Mouse (Mus musculus): Measurements from ENCODE around the gene Tsga10ip. TPM values are rescaled to one million over a fixed set of nuclear protein-coding genes. Genes with fewer than 3 reads are reported as not detected.

Tsga10ip gene
- polyA plus RNA-seq, 1 experiment from 2014 or later, result not detected

GRCm38 (mm10) chr19:5424782-5425741 is 22.7 kb upstream of the Tsga10ip start, which contains the start of the genes Drap1 and AI837181:
Gene Drap1 (minus strand): TSS chr19:5424979.
Gene AI837181 (plus strand): TSS chr19:5425144.
- peak within 1 kb of the TSS; percentile 98 for H3K9ac ChIP-seq (replicated peaks; ENCODE audit: low read depth, low read length)
- WGBS, result under 1% methylated on average over 73 of the region's 87 CpGs
- H3K9me3 ChIP-seq (ENCODE audit: control insufficient read depth, low read length), result no peaks in the 10 kb centered on the region
- H3K4me3 ChIP-seq (replicated peaks; ENCODE audit: low read length), result peak within 1 kb of the TSS; percentile 78
- peak within 1 kb of the TSS; percentile 85 for H3K27ac ChIP-seq (ENCODE audit: low read length)
- H3K36me3 ChIP-seq (ENCODE audit: control insufficient read depth, insufficient read depth), result peaks cover 8% of the 10 kb centered on the region; the same call in 1 of the 2 replicates
- no peaks in the 10 kb centered on the region for H3K27me3 ChIP-seq (replicated peaks; ENCODE audit: control insufficient read depth, insufficient read depth, low read length)
- peak within 1 kb of the TSS; percentile 91 for H3K4me2 ChIP-seq (ENCODE audit: low read length)
- ATAC-seq, result peak; percentile 96
- peaks cover 37% of the 10 kb centered on the region for H3K4me1 ChIP-seq (replicated peaks; ENCODE audit: control insufficient read depth, insufficient read depth, low read length)

DNA sequence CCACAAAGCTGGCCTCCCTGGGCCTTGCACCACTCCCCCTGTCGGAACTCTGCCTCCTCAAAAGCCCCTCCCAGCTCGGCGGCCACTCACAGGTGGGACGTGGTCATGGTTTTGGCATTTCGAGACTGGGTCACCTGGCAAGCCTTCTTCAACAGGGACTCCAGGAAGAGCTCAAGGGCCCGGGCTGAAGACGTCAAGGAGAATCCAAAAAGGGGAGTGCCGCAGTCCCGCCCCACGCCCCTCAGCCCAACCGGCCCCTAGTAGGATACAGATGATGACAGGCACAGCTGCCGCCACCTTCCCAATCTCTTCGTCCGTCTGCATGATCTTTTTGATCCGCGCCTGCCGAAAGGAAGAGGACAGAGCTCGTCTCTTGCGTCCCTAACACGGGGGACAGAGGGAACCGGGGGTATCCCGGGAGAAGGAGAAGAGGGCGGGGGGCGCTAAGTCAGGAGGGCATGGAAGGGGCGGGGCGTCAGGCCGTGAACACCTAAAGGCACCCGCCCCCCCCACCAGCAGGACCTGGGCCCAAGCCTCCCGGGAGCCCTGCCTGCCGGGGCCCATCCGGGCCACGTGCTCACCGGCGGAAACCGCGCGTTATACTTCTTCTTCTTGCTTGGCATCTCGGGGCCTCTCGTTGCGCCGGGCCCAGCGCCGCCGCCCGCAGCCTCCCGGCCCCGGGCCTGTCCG is 21.9 kb upstream of the Tsga10ip start:
- H3K9ac ChIP-seq (replicated peaks; ENCODE audit: low read depth, low read length), result peak overlapping the region; percentile 92
- no peak; the same call in none of the 2 replicates for ATAC-seq
- H3K36me3 ChIP-seq (ENCODE audit: control insufficient read depth, insufficient read depth), result peaks cover 9% of the 10 kb centered on the region; the same call in 1 of the 2 replicates
- H3K9me3 ChIP-seq (ENCODE audit: control insufficient read depth, low read length), result no peaks in the 10 kb centered on the region
- H3K4me2 ChIP-seq (ENCODE audit: low read length), result peak overlapping the region; percentile 91
- H3K27me3 ChIP-seq (replicated peaks; ENCODE audit: control insufficient read depth, insufficient read depth, low read length), result no peaks in the 10 kb centered on the region
- under 1% methylated on average over 32 of the region's 48 CpGs for WGBS
- H3K4me1 ChIP-seq (replicated peaks; ENCODE audit: control insufficient read depth, insufficient read depth, low read length), result peaks cover 37% of the 10 kb centered on the region
- peak overlapping the region; percentile 78 for H3K4me3 ChIP-seq (replicated peaks; ENCODE audit: low read length)
- peak overlapping the region; percentile 80 for H3K27ac ChIP-seq (ENCODE audit: low read length)

GRCm38 (mm10) chr19:5423561-5423960 is 21.2 kb upstream of the Tsga10ip start:
- no peaks in the 10 kb centered on the region for H3K27me3 ChIP-seq (replicated peaks; ENCODE audit: control insufficient read depth, insufficient read depth, low read length)
- peaks cover 9% of the 10 kb centered on the region; the same call in 1 of the 2 replicates for H3K36me3 ChIP-seq (ENCODE audit: control insufficient read depth, insufficient read depth)
- H3K4me2 ChIP-seq (ENCODE audit: low read length), result peak overlapping the region; percentile 91
- peaks cover 37% of the 10 kb centered on the region for H3K4me1 ChIP-seq (replicated peaks; ENCODE audit: control insufficient read depth, insufficient read depth, low read length)
- H3K27ac ChIP-seq (ENCODE audit: low read length), result no peak overlapping the region
- no peak for ATAC-seq
- H3K4me3 ChIP-seq (replicated peaks; ENCODE audit: low read length), result peak overlapping the region; percentile 78
- H3K9ac ChIP-seq (replicated peaks; ENCODE audit: low read depth, low read length), result peak overlapping the region; percentile 92
- no peaks in the 10 kb centered on the region for H3K9me3 ChIP-seq (ENCODE audit: control insufficient read depth, low read length)
- WGBS, result 63% methylated on average over 12 of the region's 12 CpGs

- Histone ChIP-seq H3K9ac (replicated peaks; ENCODE audit: low read depth, low read length) (peak overlapping the region; percentile 92; the same call in 1 of the 2 replicates), H3K27ac (ENCODE audit: low read length) (no peak overlapping the region), H3K4me1 (replicated peaks; ENCODE audit: control insufficient read depth, insufficient read depth, low read length) (peaks cover 37% of the 10 kb centered on the region), H3K9me3 (ENCODE audit: control insufficient read depth, low read length) (no peaks in the 10 kb centered on the region), H3K36me3 (ENCODE audit: control insufficient read depth, insufficient read depth) (peaks cover 9% of the 10 kb centered on the region; the same call in 1 of the 2 replicates), H3K27me3 (replicated peaks; ENCODE audit: control insufficient read depth, insufficient read depth, low read length) (no peaks in the 10 kb centered on the region), H3K4me2 (ENCODE audit: low read length) (no peak overlapping the region; the same call in 1 of the 2 replicates), H3K4me3 (replicated peaks; ENCODE audit: low read length) (no peak overlapping the region)
- ATAC-seq, result no peak
- 71% methylated on average over 9 of the region's 9 CpGs for WGBS
Measured at GRCm38 (mm10) chr19:5422895-5423443, 20.6 kb upstream of the Tsga10ip start.

GRCm38 (mm10) chr19:5422267-5422666 is 19.9 kb upstream of the Tsga10ip start:
- Histone ChIP-seq H3K27me3 (replicated peaks; ENCODE audit: control insufficient read depth, insufficient read depth, low read length) (no peaks in the 10 kb centered on the region), H3K36me3 (ENCODE audit: control insufficient read depth, insufficient read depth) (peaks cover 9% of the 10 kb centered on the region; the same call in 1 of the 2 replicates), H3K4me3 (replicated peaks; ENCODE audit: low read length) (no peak overlapping the region), H3K4me2 (ENCODE audit: low read length) (no peak overlapping the region), H3K9ac (replicated peaks; ENCODE audit: low read depth, low read length) (no peak overlapping the region), H3K9me3 (ENCODE audit: control insufficient read depth, low read length) (no peaks in the 10 kb centered on the region), H3K4me1 (replicated peaks; ENCODE audit: control insufficient read depth, insufficient read depth, low read length) (peaks cover 37% of the 10 kb centered on the region), H3K27ac (ENCODE audit: low read length) (no peak overlapping the region)
- ATAC-seq, result no peak
- WGBS, result 81% methylated on average over 10 of the region's 10 CpGs

DNA sequence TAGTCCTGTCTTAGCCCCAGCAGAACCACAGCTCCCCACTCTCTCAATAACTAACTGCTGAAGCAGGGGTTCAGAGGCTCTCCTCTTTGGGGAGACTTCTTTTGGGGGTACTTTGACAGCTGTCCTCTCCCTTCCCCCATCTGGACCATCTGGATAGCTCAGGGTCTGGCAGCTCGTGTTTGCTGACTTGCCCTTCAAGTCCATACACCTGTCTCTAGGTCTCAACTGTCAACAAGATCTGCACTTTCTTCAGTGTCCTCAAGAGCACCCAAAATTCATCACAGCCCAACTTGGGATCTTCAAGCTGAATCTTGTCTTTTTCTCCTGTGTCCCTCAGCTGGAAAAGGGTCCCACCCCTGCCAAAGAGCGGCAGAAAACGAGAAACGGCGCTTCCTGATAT is 19.5 kb upstream of the Tsga10ip start:
- WGBS, result 90% methylated on average over 5 of the region's 5 CpGs
- Histone ChIP-seq H3K9me3 (ENCODE audit: control insufficient read depth, low read length) (no peaks in the 10 kb centered on the region), H3K9ac (replicated peaks; ENCODE audit: low read depth, low read length) (no peak overlapping the region), H3K27me3 (replicated peaks; ENCODE audit: control insufficient read depth, insufficient read depth, low read length) (no peaks in the 10 kb centered on the region), H3K27ac (ENCODE audit: low read length) (no peak overlapping the region), H3K4me1 (replicated peaks; ENCODE audit: control insufficient read depth, insufficient read depth, low read length) (peaks cover 35% of the 10 kb centered on the region), H3K4me3 (replicated peaks; ENCODE audit: low read length) (no peak overlapping the region), H3K36me3 (ENCODE audit: control insufficient read depth, insufficient read depth) (peaks cover 9% of the 10 kb centered on the region; the same call in 1 of the 2 replicates), H3K4me2 (ENCODE audit: low read length) (no peak overlapping the region)
- ATAC-seq, result no peak

DNA sequence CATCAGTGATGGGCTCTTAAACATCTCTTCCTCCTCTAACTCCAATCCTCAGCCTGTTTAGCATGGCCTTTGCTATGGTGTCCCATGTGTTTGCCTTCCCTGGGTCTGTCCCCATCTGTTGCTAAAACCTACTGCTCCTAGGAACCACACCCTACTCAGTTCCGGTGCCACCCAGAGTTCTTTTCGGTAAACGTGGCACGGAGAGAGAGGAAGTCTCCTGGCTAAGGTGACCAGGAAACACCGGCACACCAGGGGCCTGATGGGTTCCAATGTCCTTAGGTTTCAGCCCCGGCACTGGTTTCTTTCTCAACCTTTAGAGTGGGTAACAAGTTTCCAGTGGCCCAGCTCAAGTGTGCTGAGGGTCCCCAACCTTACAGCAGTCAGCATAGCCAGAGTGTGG is 18.3 kb upstream of the Tsga10ip start:
- 92% methylated on average over 6 of the region's 6 CpGs for WGBS
- no peak for ATAC-seq

GRCm38 (mm10) chr19:5419630-5420029 is 17.3 kb upstream of the Tsga10ip start:
- Histone ChIP-seq H3K27me3 (replicated peaks; ENCODE audit: control insufficient read depth, insufficient read depth, low read length) (no peaks in the 10 kb centered on the region), H3K9ac (replicated peaks; ENCODE audit: low read depth, low read length) (no peak overlapping the region), H3K27ac (ENCODE audit: low read length) (no peak overlapping the region), H3K4me1 (replicated peaks; ENCODE audit: control insufficient read depth, insufficient read depth, low read length) (peaks cover 22% of the 10 kb centered on the region), H3K4me2 (ENCODE audit: low read length) (no peak overlapping the region), H3K9me3 (ENCODE audit: control insufficient read depth, low read length) (no peaks in the 10 kb centered on the region), H3K4me3 (replicated peaks; ENCODE audit: low read length) (no peak overlapping the region), H3K36me3 (ENCODE audit: control insufficient read depth, insufficient read depth) (0 out of 2 replicates have a peak, but pooled peaks cover 7% of the 10 kb centered on the region)
- no peak for ATAC-seq
- 95% methylated on average over 9 of the region's 9 CpGs for whole genome bisulfite sequencing

More for the DNA sequence above, 18.3 kb upstream of the Tsga10ip start:
- peaks cover 23% of the 10 kb centered on the region for H3K4me1 ChIP-seq (replicated peaks; ENCODE audit: control insufficient read depth, insufficient read depth, low read length)
- H3K9ac ChIP-seq (replicated peaks; ENCODE audit: low read depth, low read length), result no peak overlapping the region
- H3K36me3 ChIP-seq (ENCODE audit: control insufficient read depth, insufficient read depth), result 0 out of 2 replicates have a peak, but pooled peaks cover 7% of the 10 kb centered on the region
- no peaks in the 10 kb centered on the region for H3K9me3 ChIP-seq (ENCODE audit: control insufficient read depth, low read length)
- no peak overlapping the region for H3K27ac ChIP-seq (ENCODE audit: low read length)
- no peak overlapping the region for H3K4me3 ChIP-seq (replicated peaks; ENCODE audit: low read length)
- no peak overlapping the region for H3K4me2 ChIP-seq (ENCODE audit: low read length)
- no peaks in the 10 kb centered on the region for H3K27me3 ChIP-seq (replicated peaks; ENCODE audit: control insufficient read depth, insufficient read depth, low read length)
